Mouse (Mus musculus): Measurements from ENCODE around the gene Nt5dc3. TPM values are rescaled to one million over a fixed set of nuclear protein-coding genes. Genes with fewer than 3 reads are reported as not detected.

The Nt5dc3 gene
- polyA plus RNA-seq, 1 experiment from 2014 or later, result 1.8 TPM

GRCm38 (mm10) chr10:86796073-86796741 is 17.4 kb downstream of the Nt5dc3 start:
- Histone ChIP-seq H3K4me3 (replicated peaks; ENCODE audit: low read length) (no peak overlapping the region), H3K36me3 (ENCODE audit: control insufficient read depth, insufficient read depth, low read length) (no peaks in the 10 kb centered on the region), H3K27ac (ENCODE audit: low read length) (no peak overlapping the region), H3K4me1 (ENCODE audit: control insufficient read depth, insufficient read depth, low read length) (peaks cover 17% of the 10 kb centered on the region), H3K9ac (ENCODE audit: low read length) (no peak overlapping the region), H3K9me3 (replicated peaks; ENCODE audit: control insufficient read depth, low read length) (no peaks in the 10 kb centered on the region), H3K4me2 (ENCODE audit: low read depth, low read length) (no peak overlapping the region), H3K27me3 (ENCODE audit: control insufficient read depth, insufficient read depth, low read length) (no peaks in the 10 kb centered on the region)
- 94% methylated on average over 5 of the region's 5 CpGs for WGBS
- ATAC-seq (ENCODE audit: insufficient read depth, low FRiP score), result no peak; the same call in 1 of the 2 replicates

- Histone ChIP-seq H3K27me3 (ENCODE audit: control insufficient read depth, insufficient read depth, low read length) (no peaks in the 10 kb centered on the region), H3K4me3 (replicated peaks; ENCODE audit: low read length) (no peak overlapping the region), H3K27ac (ENCODE audit: low read length) (no peak overlapping the region), H3K4me1 (ENCODE audit: control insufficient read depth, insufficient read depth, low read length) (no peaks in the 10 kb centered on the region), H3K4me2 (ENCODE audit: low read depth, low read length) (no peak overlapping the region), H3K9me3 (replicated peaks; ENCODE audit: control insufficient read depth, low read length) (no peaks in the 10 kb centered on the region), H3K9ac (ENCODE audit: low read length) (no peak overlapping the region), H3K36me3 (ENCODE audit: control insufficient read depth, insufficient read depth, low read length) (no peaks in the 10 kb centered on the region)
- ATAC-seq (ENCODE audit: insufficient read depth, low FRiP score), result no peak
- 94% methylated on average over 1 of the region's 1 CpGs for WGBS
Observed at GRCm38 (mm10) chr10:86807362-86807761, 28.6 kb downstream of the Nt5dc3 start.

- Histone ChIP-seq H3K9me3 (replicated peaks; ENCODE audit: control insufficient read depth, low read length) (no peaks in the 10 kb centered on the region), H3K27ac (ENCODE audit: low read length) (no peak overlapping the region), H3K4me1 (ENCODE audit: control insufficient read depth, insufficient read depth, low read length) (no peaks in the 10 kb centered on the region), H3K36me3 (ENCODE audit: control insufficient read depth, insufficient read depth, low read length) (no peaks in the 10 kb centered on the region), H3K4me2 (ENCODE audit: low read depth, low read length) (no peak overlapping the region), H3K9ac (ENCODE audit: low read length) (no peak overlapping the region), H3K27me3 (ENCODE audit: control insufficient read depth, insufficient read depth, low read length) (no peaks in the 10 kb centered on the region), H3K4me3 (replicated peaks; ENCODE audit: low read length) (no peak overlapping the region)
- WGBS, result 79% methylated on average over 15 of the region's 15 CpGs
- ATAC-seq (ENCODE audit: insufficient read depth, low FRiP score), result peak; percentile 41; the same call in 1 of the 2 replicates
Observed at GRCm38 (mm10) chr10:86808013-86808758, 29.4 kb downstream of the Nt5dc3 start.

GRCm38 (mm10) chr10:86810000-86810399 is 31.2 kb downstream of the Nt5dc3 start:
- ATAC-seq (ENCODE audit: insufficient read depth, low FRiP score), result no peak
- no peak overlapping the region for H3K9ac ChIP-seq (ENCODE audit: low read length)
- no peaks in the 10 kb centered on the region for H3K36me3 ChIP-seq (ENCODE audit: control insufficient read depth, insufficient read depth, low read length)
- no peak overlapping the region for H3K27ac ChIP-seq (ENCODE audit: low read length)
- peaks cover 8% of the 10 kb centered on the region; the same call in 1 of the 2 replicates for H3K4me1 ChIP-seq (ENCODE audit: control insufficient read depth, insufficient read depth, low read length)
- no peaks in the 10 kb centered on the region for H3K27me3 ChIP-seq (ENCODE audit: control insufficient read depth, insufficient read depth, low read length)
- WGBS, result 80% methylated on average over 9 of the region's 9 CpGs
- H3K4me3 ChIP-seq (replicated peaks; ENCODE audit: low read length), result no peak overlapping the region
- H3K4me2 ChIP-seq (ENCODE audit: low read depth, low read length), result no peak overlapping the region
- no peaks in the 10 kb centered on the region for H3K9me3 ChIP-seq (replicated peaks; ENCODE audit: control insufficient read depth, low read length)

GRCm38 (mm10) chr10:86810612-86811011 is 31.8 kb downstream of the Nt5dc3 start:
- ATAC-seq (ENCODE audit: insufficient read depth, low FRiP score), result no peak
- peaks cover 10% of the 10 kb centered on the region; the same call in 1 of the 2 replicates for H3K4me1 ChIP-seq (ENCODE audit: control insufficient read depth, insufficient read depth, low read length)
- H3K27ac ChIP-seq (ENCODE audit: low read length), result no peak overlapping the region
- H3K4me2 ChIP-seq (ENCODE audit: low read depth, low read length), result no peak overlapping the region
- H3K27me3 ChIP-seq (ENCODE audit: control insufficient read depth, insufficient read depth, low read length), result no peaks in the 10 kb centered on the region
- no peak overlapping the region for H3K4me3 ChIP-seq (replicated peaks; ENCODE audit: low read length)
- H3K9me3 ChIP-seq (replicated peaks; ENCODE audit: control insufficient read depth, low read length), result no peaks in the 10 kb centered on the region
- H3K9ac ChIP-seq (ENCODE audit: low read length), result no peak overlapping the region
- H3K36me3 ChIP-seq (ENCODE audit: control insufficient read depth, insufficient read depth, low read length), result no peaks in the 10 kb centered on the region
- 90% methylated on average over 5 of the region's 5 CpGs for WGBS

GRCm38 (mm10) chr10:86814292-86815131 is 35.7 kb downstream of the Nt5dc3 start:
- H3K9me3 ChIP-seq (replicated peaks; ENCODE audit: control insufficient read depth, low read length), result no peaks in the 10 kb centered on the region
- no peaks in the 10 kb centered on the region for H3K36me3 ChIP-seq (ENCODE audit: control insufficient read depth, insufficient read depth, low read length)
- H3K4me3 ChIP-seq (replicated peaks; ENCODE audit: low read length), result no peak overlapping the region
- H3K9ac ChIP-seq (ENCODE audit: low read length), result no peak overlapping the region; the same call in 1 of the 2 replicates
- peak overlapping the region; percentile 86 for H3K27ac ChIP-seq (ENCODE audit: low read length)
- peak; percentile 71 for ATAC-seq (ENCODE audit: insufficient read depth, low FRiP score)
- H3K4me1 ChIP-seq (ENCODE audit: control insufficient read depth, insufficient read depth, low read length), result peaks cover 17% of the 10 kb centered on the region; the same call in 1 of the 2 replicates
- 0 out of 2 replicates have a peak overlapping the region, but pooled peaks have one; percentile 15 for H3K4me2 ChIP-seq (ENCODE audit: low read depth, low read length)
- H3K27me3 ChIP-seq (ENCODE audit: control insufficient read depth, insufficient read depth, low read length), result no peaks in the 10 kb centered on the region
- 64% methylated on average over 19 of the region's 19 CpGs for WGBS

GRCm38 (mm10) chr10:86815133-86815532 is 36.3 kb downstream of the Nt5dc3 start:
- Histone ChIP-seq H3K36me3 (ENCODE audit: control insufficient read depth, insufficient read depth, low read length) (no peaks in the 10 kb centered on the region), H3K4me1 (ENCODE audit: control insufficient read depth, insufficient read depth, low read length) (peaks cover 23% of the 10 kb centered on the region; the same call in 1 of the 2 replicates), H3K27me3 (ENCODE audit: control insufficient read depth, insufficient read depth, low read length) (no peaks in the 10 kb centered on the region), H3K27ac (ENCODE audit: low read length) (peak overlapping the region; percentile 86; the same call in 1 of the 2 replicates), H3K4me2 (ENCODE audit: low read depth, low read length) (no peak overlapping the region), H3K4me3 (replicated peaks; ENCODE audit: low read length) (no peak overlapping the region), H3K9me3 (replicated peaks; ENCODE audit: control insufficient read depth, low read length) (no peaks in the 10 kb centered on the region), H3K9ac (ENCODE audit: low read length) (no peak overlapping the region; the same call in 1 of the 2 replicates)
- WGBS, result 73% methylated on average over 7 of the region's 7 CpGs
- ATAC-seq (ENCODE audit: insufficient read depth, low FRiP score), result no peak

GRCm38 (mm10) chr10:86819649-86820165 is 40.9 kb downstream of the Nt5dc3 start:
- no peaks in the 10 kb centered on the region for H3K27me3 ChIP-seq (ENCODE audit: control insufficient read depth, insufficient read depth, low read length)
- no peak overlapping the region for H3K4me3 ChIP-seq (replicated peaks; ENCODE audit: low read length)
- peak overlapping the region; percentile 0; the same call in 1 of the 2 replicates for H3K9ac ChIP-seq (ENCODE audit: low read length)
- peak; percentile 33; the same call in 1 of the 2 replicates for ATAC-seq (ENCODE audit: insufficient read depth, low FRiP score)
- H3K36me3 ChIP-seq (ENCODE audit: control insufficient read depth, insufficient read depth, low read length), result 0 out of 2 replicates have a peak, but pooled peaks cover 5% of the 10 kb centered on the region
- peak overlapping the region; percentile 83 for H3K27ac ChIP-seq (ENCODE audit: low read length)
- peaks cover 20% of the 10 kb centered on the region; the same call in 1 of the 2 replicates for H3K4me1 ChIP-seq (ENCODE audit: control insufficient read depth, insufficient read depth, low read length)
- H3K9me3 ChIP-seq (replicated peaks; ENCODE audit: control insufficient read depth, low read length), result no peaks in the 10 kb centered on the region
- no peak overlapping the region for H3K4me2 ChIP-seq (ENCODE audit: low read depth, low read length)
- whole genome bisulfite sequencing, result 37% methylated on average over 8 of the region's 8 CpGs
